Mouse (Mus musculus) lung, postnatal 0 days (tissue): ENCODE results near the gene Polr1e. TPM values are rescaled to one million over a fixed set of nuclear protein-coding genes. Genes with fewer than 3 reads are reported as not detected.
"Not testable (repeated sequence)": the region's sequence is repeated elsewhere in the genome, so short reads cannot be mapped to it uniquely, and the experiment has no call there.

Experiments
- ATAC-seq: fragments of 200-750 bp; cut with Nextera tagmentation; 2 replicates; pipeline ENCODE4 v1.8.0; 2017; ENCODE audit warnings: moderate library complexity
- DNase-seq: peaks from one replicate; pipeline ENCODE4 v3.0.0-alpha.2; 2016; ENCODE audit warnings: low spot score
- H3K27ac ChIP-seq: fragments of 300-500 bp; sonication (generic); 2 replicates; pipeline ENCODE4 v1.5.1; 2014; ENCODE audit warnings: antibody characterized with exemption, mild to moderate bottlenecking, low read length, mixed read lengths
- H3K27me3 ChIP-seq: fragments of 300-500 bp; sonication (generic); replicated peaks from 2 replicates; pipeline ENCODE4 v1.6.1; 2014; ENCODE audit warnings: low read length, mixed read lengths; ENCODE audit not compliant: insufficient read depth
- H3K36me3 ChIP-seq: fragments of 300-500 bp; sonication (generic); 2 replicates; pipeline ENCODE4 v1.6.1; 2014; ENCODE audit warnings: low read length, mixed read lengths; ENCODE audit not compliant: insufficient read depth
- H3K4me1 ChIP-seq: fragments of 300-500 bp; sonication (generic); 2 replicates; pipeline ENCODE4 v1.6.1; 2014; ENCODE audit warnings: antibody characterized with exemption, low read depth, low read length, mixed read lengths; ENCODE audit not compliant: insufficient read depth
- H3K4me2 ChIP-seq: fragments of 300-500 bp; sonication (generic); replicated peaks from 2 replicates; pipeline ENCODE4 v1.6.1; 2014; ENCODE audit warnings: low read depth, mild to moderate bottlenecking, low read length, moderate library complexity, mixed read lengths
- H3K4me3 ChIP-seq: fragments of 300-500 bp; sonication (generic); 2 replicates; pipeline ENCODE4 v1.5.1; 2014; ENCODE audit warnings: low read depth, low read length
- H3K9ac ChIP-seq: fragments of 300-500 bp; sonication (generic); replicated peaks from 2 replicates; pipeline ENCODE4 v1.6.1; 2014; ENCODE audit warnings: low read depth, mild to moderate bottlenecking
- H3K9me3 ChIP-seq: fragments of 300-500 bp; sonication (generic); 2 replicates; pipeline ENCODE4 v1.6.1; 2016; ENCODE audit warnings: low read length, mixed read lengths
- CTCF ChIP-seq: IDR thresholded peaks from 2 replicates; pipeline ENCODE4 v1.5.1; 2016; ENCODE audit warnings: antibody characterized with exemption, mild to moderate bottlenecking
- EP300 ChIP-seq: IDR thresholded peaks from 2 replicates; pipeline ENCODE4 v1.6.1; 2016; ENCODE audit warnings: antibody characterized with exemption, mild to moderate bottlenecking, control low read depth
- WGBS: fragments of 180-500 bp; shearing (Covaris S2); extraction: QIAGEN DNeasy Blood & Tissue Kit; methylation state at CpG from one replicate; pipeline ENCODE4 v1.1.7; 2014; 5-methylcytosine and 5-hydroxymethylcytosine counted together
- polyA plus RNA-seq: library from polyadenylated mRNA; unstranded; fragments of >200 nt; fragmentation: Nextera tagmentation; extraction: Ambion mirVana; gene quantifications from 2 replicates; pipeline ENCODE4 v1.2.1, GENCODE M21; 2015

The Polr1e gene
- polyA plus RNA-seq, 1 experiment from 2014 or later: 13.1 TPM

DNA sequence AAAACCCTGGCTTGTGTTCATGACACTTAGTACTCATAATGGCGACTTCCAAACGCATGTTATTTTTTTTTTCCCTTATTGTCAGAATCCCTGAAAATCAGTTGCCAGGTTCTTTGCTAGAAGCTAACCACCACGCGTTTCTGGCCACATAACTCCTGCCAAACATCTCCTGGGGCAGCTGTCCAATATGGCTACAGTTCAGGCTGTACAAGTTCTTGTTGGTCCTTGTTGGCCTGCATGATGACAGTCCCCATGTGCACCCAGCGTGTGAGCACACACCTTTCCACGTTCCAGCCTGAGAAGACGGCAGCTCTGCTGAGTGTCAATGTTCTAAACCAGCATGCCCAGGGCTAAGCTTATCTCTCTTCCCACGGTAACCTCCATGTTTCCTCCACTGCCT, 37.1 kb downstream of the Polr1e start:
- no peak for TF ChIP-seq EP300
- no peak overlapping the region for H3K9ac ChIP-seq
- no peak overlapping the region for H3K27ac ChIP-seq
- WGBS: 84% methylated on average over 8 of the region's 8 CpGs
- H3K36me3 ChIP-seq: peaks cover 20% of the 10 kb centered on the region; the same call in 1 of the 2 replicates
- H3K4me1 ChIP-seq: no peaks in the 10 kb centered on the region
- no peaks in the 10 kb centered on the region for H3K9me3 ChIP-seq
- no peak for DNase-seq
- ATAC-seq: no peak
- no peaks in the 10 kb centered on the region for H3K27me3 ChIP-seq
- no peak overlapping the region for H3K4me2 ChIP-seq
- no peak overlapping the region for H3K4me3 ChIP-seq

DNA sequence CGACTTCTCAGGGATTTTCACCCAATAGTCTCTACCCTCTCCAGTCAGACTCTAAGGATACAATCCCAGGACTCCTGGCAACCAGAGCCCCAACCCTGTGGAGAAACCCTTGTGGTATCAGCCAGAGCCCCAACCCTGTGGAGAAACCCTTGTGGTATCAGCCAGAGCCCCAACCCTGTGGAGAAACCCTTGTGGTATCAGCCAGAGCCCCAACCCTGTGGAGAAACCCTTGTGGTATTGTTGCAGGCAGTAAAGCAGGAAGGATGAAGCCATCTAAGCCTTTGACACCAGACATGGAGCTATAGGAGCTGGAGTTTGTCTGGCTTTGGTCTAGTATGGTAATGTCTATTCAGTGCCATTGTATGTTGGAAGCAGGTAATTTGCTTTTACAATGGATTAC, 45.5 kb downstream of the Polr1e start:
- not testable (repeated sequence) for H3K9ac ChIP-seq, H3K4me3 ChIP-seq, ATAC-seq, H3K36me3 ChIP-seq, H3K9me3 ChIP-seq, H3K27me3 ChIP-seq, H3K27ac ChIP-seq, H3K4me1 ChIP-seq, DNase-seq, H3K4me2 ChIP-seq
- WGBS: 78% methylated on average over 1 of the region's 1 CpGs

DNA sequence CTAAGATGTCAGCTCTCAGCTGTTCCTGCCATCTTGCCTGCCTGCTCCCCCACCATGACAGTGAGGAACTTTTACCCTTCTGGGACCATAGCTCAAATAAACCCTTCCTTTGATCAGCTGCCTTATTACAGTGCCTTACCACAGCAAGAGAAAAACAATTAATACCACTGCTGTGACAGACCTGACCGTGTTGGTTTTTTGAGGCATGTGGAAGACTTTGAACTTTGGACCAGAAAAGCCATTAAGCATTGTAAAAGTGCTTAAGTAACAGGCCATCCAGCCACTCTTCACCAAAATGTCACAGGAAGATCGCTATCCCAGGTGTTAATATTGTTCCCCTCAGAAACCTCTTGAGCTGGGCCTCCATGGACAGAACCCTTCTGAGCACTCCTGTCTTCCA, 46.2 kb downstream of the Polr1e start:
- Histone ChIP-seq H3K4me3 (no peak overlapping the region), H3K4me2 (no peak overlapping the region), H3K9me3 (no peaks in the 10 kb centered on the region), H3K4me1 (no peaks in the 10 kb centered on the region), H3K9ac (no peak overlapping the region), H3K27ac (no peak overlapping the region), H3K27me3 (no peaks in the 10 kb centered on the region), H3K36me3 (peaks cover 7% of the 10 kb centered on the region; the same call in 1 of the 2 replicates)
- TF ChIP-seq EP300 (no peak), CTCF (no peak)
- ATAC-seq (no peak), DNase-seq (no peak)
- 74% methylated on average over 2 of the region's 2 CpGs for WGBS

DNA sequence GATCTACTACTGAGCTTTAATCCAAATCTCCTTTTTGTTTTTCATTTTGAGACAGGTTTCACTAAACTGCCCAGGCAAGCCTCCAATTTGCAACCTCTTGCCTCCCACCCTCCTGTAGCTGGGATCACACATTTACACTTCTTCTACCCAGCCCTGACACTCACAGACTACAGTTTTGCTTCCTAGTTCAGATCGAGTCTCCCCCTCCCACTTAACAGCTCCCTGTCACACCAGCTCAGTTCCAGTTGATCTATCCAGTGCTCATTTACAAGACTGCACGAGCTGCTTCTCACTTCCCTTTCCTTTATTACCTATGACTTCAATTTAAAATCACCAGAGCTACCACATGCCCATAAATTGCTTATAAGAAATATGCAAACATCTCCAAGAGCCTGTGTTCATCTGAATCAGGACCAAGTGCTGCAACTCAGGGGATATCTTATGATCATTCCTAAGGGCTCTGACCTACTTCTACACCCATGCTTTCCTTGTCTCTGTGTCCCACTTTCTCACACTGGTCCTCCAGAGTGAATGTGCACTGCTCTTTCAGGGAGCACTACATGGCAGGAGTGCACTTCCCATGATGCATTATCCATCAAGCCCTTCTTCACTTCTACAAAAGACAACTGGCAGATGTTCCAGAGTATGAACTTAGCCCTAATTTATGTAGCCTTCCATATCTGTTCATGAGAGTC, 47.8 kb downstream of the Polr1e start:
- no peaks in the 10 kb centered on the region for H3K9me3 ChIP-seq
- H3K27me3 ChIP-seq: no peaks in the 10 kb centered on the region
- WGBS: 31% methylated on average over 2 of the region's 2 CpGs
- no peak overlapping the region for H3K4me2 ChIP-seq
- DNase-seq (no peak), ATAC-seq (no peak)
- H3K27ac ChIP-seq: no peak overlapping the region
- H3K4me3 ChIP-seq: no peak overlapping the region
- no peaks in the 10 kb centered on the region for H3K4me1 ChIP-seq
- no peak for TF ChIP-seq CTCF
- TF ChIP-seq EP300: no peak
- no peak overlapping the region for H3K9ac ChIP-seq
- no peaks in the 10 kb centered on the region; the same call in 1 of the 2 replicates for H3K36me3 ChIP-seq

- Histone ChIP-seq H3K9me3 (no peaks in the 10 kb centered on the region), H3K36me3 (no peaks in the 10 kb centered on the region), H3K4me1 (no peaks in the 10 kb centered on the region), H3K4me2 (no peak overlapping the region), H3K4me3 (no peak overlapping the region), H3K27ac (no peak overlapping the region), H3K27me3 (no peaks in the 10 kb centered on the region), H3K9ac (no peak overlapping the region)
- no peak for ATAC-seq
- 71% methylated on average over 4 of the region's 4 CpGs for WGBS
- no peak for TF ChIP-seq EP300
- no peak for TF ChIP-seq CTCF
- DNase-seq: no peak
Observed at GRCm38 (mm10) chr4:45067742-45068141, 49.4 kb downstream of the Polr1e start.

GRCm38 (mm10) chr4:45072261-45072973, 54.0 kb downstream of the Polr1e start:
- H3K27me3 ChIP-seq: no peaks in the 10 kb centered on the region
- WGBS: 51% methylated on average over 15 of the region's 15 CpGs
- no peaks in the 10 kb centered on the region for H3K9me3 ChIP-seq
- no peak overlapping the region for H3K9ac ChIP-seq
- H3K36me3 ChIP-seq: no peaks in the 10 kb centered on the region
- H3K4me3 ChIP-seq: no peak overlapping the region
- DNase-seq (no peak), ATAC-seq (no peak)
- no peaks in the 10 kb centered on the region for H3K4me1 ChIP-seq
- TF ChIP-seq EP300 (no peak), CTCF (no peak)
- H3K27ac ChIP-seq: no peak overlapping the region
- no peak overlapping the region for H3K4me2 ChIP-seq
